Mouse (Mus musculus) neural tube, embryonic 15.5 days (tissue): ENCODE results near the gene Dip2a. TPM values are rescaled to one million over a fixed set of nuclear protein-coding genes. Genes with fewer than 3 reads are reported as not detected.

Source experiments
- ATAC-seq: fragments of 200-750 bp; cut with Nextera tagmentation; 2 replicates; pipeline ENCODE4 v1.8.0; 2017; ENCODE audit warnings: mild to moderate bottlenecking, moderate TSS enrichment, moderate library complexity; ENCODE audit not compliant: low FRiP score
- H3K27ac ChIP-seq: fragments of 300-500 bp; sonication (generic); replicated peaks from 2 replicates; pipeline ENCODE4 v1.5.1; 2015; ENCODE audit warnings: mild to moderate bottlenecking, inconsistent platforms
- H3K27me3 ChIP-seq: fragments of 300-500 bp; sonication (generic); replicated peaks from 2 replicates; pipeline ENCODE4 v1.6.1; 2015; ENCODE audit warnings: inconsistent platforms
- H3K36me3 ChIP-seq: fragments of 300-500 bp; sonication (generic); 2 replicates; pipeline ENCODE4 v1.6.1; 2015; ENCODE audit warnings: inconsistent platforms
- H3K4me1 ChIP-seq: fragments of 300-500 bp; sonication (generic); 2 replicates; pipeline ENCODE4 v1.6.1; 2015; ENCODE audit warnings: inconsistent platforms
- H3K4me2 ChIP-seq: fragments of 300-500 bp; sonication (generic); 2 replicates; pipeline ENCODE4 v1.6.1; 2015; ENCODE audit warnings: inconsistent platforms, mild to moderate bottlenecking, moderate library complexity
- H3K4me3 ChIP-seq: fragments of 300-500 bp; sonication (generic); replicated peaks from 2 replicates; pipeline ENCODE4 v1.5.1; 2015; ENCODE audit warnings: mild to moderate bottlenecking, inconsistent platforms
- H3K9ac ChIP-seq: fragments of 300-500 bp; sonication (generic); replicated peaks from 2 replicates; pipeline ENCODE4 v1.6.1; 2015; ENCODE audit warnings: mild to moderate bottlenecking, inconsistent platforms
- H3K9me3 ChIP-seq: fragments of 300-500 bp; sonication (generic); replicated peaks from 2 replicates; pipeline ENCODE4 v1.6.1; 2016; ENCODE audit warnings: inconsistent platforms
- WGBS: fragments of 180-500 bp; shearing (Covaris S2); methylation state at CpG from one replicate; pipeline ENCODE4 v1.1.7; 2015; ENCODE audit warnings: mixed read lengths; 5-methylcytosine and 5-hydroxymethylcytosine counted together
- polyA plus RNA-seq: library from polyadenylated mRNA; unstranded; fragments of >200 nt; fragmentation: Nextera tagmentation; extraction: Ambion mirVana; gene quantifications from 2 replicates; pipeline ENCODE4 v1.2.1, GENCODE M21; 2015

The Dip2a gene
- polyA plus RNA-seq, 1 experiment from 2014 or later, result 19.7 TPM

GRCm38 (mm10) chr10:76300133-76300532, 45.0 kb downstream of the Dip2a start:
- H3K27me3 ChIP-seq, result no peaks in the 10 kb centered on the region
- ATAC-seq, result no peak
- H3K4me3 ChIP-seq, result no peak overlapping the region
- H3K9me3 ChIP-seq, result no peaks in the 10 kb centered on the region
- no peak overlapping the region for H3K4me2 ChIP-seq
- peaks cover 79% of the 10 kb centered on the region for H3K36me3 ChIP-seq
- no peak overlapping the region for H3K9ac ChIP-seq
- WGBS, result 92% methylated on average over 5 of the region's 5 CpGs
- no peaks in the 10 kb centered on the region for H3K4me1 ChIP-seq
- no peak overlapping the region for H3K27ac ChIP-seq

GRCm38 (mm10) chr10:76293222-76293621, 51.9 kb downstream of the Dip2a start:
- Histone ChIP-seq H3K27me3 (no peaks in the 10 kb centered on the region), H3K4me1 (no peaks in the 10 kb centered on the region), H3K9ac (no peak overlapping the region), H3K4me2 (no peak overlapping the region), H3K9me3 (no peaks in the 10 kb centered on the region), H3K4me3 (no peak overlapping the region), H3K36me3 (peaks cover 94% of the 10 kb centered on the region), H3K27ac (no peak overlapping the region)
- WGBS, result 96% methylated on average over 4 of the region's 4 CpGs
- ATAC-seq, result no peak

GRCm38 (mm10) chr10:76289936-76290671, 55.0 kb downstream of the Dip2a start:
- ATAC-seq, result no peak
- Histone ChIP-seq H3K4me2 (no peak overlapping the region), H3K36me3 (peaks cover 96% of the 10 kb centered on the region), H3K4me1 (no peaks in the 10 kb centered on the region), H3K27me3 (no peaks in the 10 kb centered on the region), H3K4me3 (no peak overlapping the region), H3K9ac (no peak overlapping the region), H3K9me3 (no peaks in the 10 kb centered on the region), H3K27ac (no peak overlapping the region)
- WGBS, result 91% methylated on average over 3 of the region's 3 CpGs

- Histone ChIP-seq H3K4me2 (no peak overlapping the region), H3K4me3 (no peak overlapping the region), H3K27me3 (no peaks in the 10 kb centered on the region), H3K9ac (no peak overlapping the region), H3K4me1 (no peaks in the 10 kb centered on the region), H3K9me3 (no peaks in the 10 kb centered on the region), H3K36me3 (peaks cover 95% of the 10 kb centered on the region), H3K27ac (no peak overlapping the region)
- 89% methylated on average over 5 of the region's 5 CpGs for WGBS
- no peak for ATAC-seq
Observed at GRCm38 (mm10) chr10:76289052-76289451, 56.0 kb downstream of the Dip2a start.

GRCm38 (mm10) chr10:76288268-76288993, 56.7 kb downstream of the Dip2a start:
- no peak for ATAC-seq
- no peaks in the 10 kb centered on the region for H3K9me3 ChIP-seq
- H3K27me3 ChIP-seq, result no peaks in the 10 kb centered on the region
- no peak overlapping the region for H3K4me3 ChIP-seq
- H3K27ac ChIP-seq, result no peak overlapping the region
- H3K9ac ChIP-seq, result no peak overlapping the region
- H3K4me2 ChIP-seq, result no peak overlapping the region
- peaks cover 95% of the 10 kb centered on the region for H3K36me3 ChIP-seq
- WGBS, result 80% methylated on average over 11 of the region's 11 CpGs
- H3K4me1 ChIP-seq, result no peaks in the 10 kb centered on the region

GRCm38 (mm10) chr10:76278541-76279097, 66.5 kb downstream of the Dip2a start:
- Histone ChIP-seq H3K4me1 (no peaks in the 10 kb centered on the region), H3K4me2 (no peak overlapping the region), H3K36me3 (peaks cover 83% of the 10 kb centered on the region), H3K9me3 (no peaks in the 10 kb centered on the region), H3K9ac (no peak overlapping the region), H3K27me3 (no peaks in the 10 kb centered on the region), H3K4me3 (no peak overlapping the region), H3K27ac (no peak overlapping the region)
- no peak for ATAC-seq
- WGBS, result 79% methylated on average over 5 of the region's 5 CpGs

GRCm38 (mm10) chr10:76275256-76275655, 69.8 kb downstream of the Dip2a start:
- no peak for ATAC-seq
- Histone ChIP-seq H3K4me2 (no peak overlapping the region), H3K4me3 (no peak overlapping the region), H3K9me3 (no peaks in the 10 kb centered on the region), H3K9ac (no peak overlapping the region), H3K27me3 (no peaks in the 10 kb centered on the region), H3K36me3 (peaks cover 86% of the 10 kb centered on the region), H3K4me1 (no peaks in the 10 kb centered on the region), H3K27ac (no peak overlapping the region)
- 80% methylated on average over 10 of the region's 10 CpGs for WGBS

- ATAC-seq, result no peak
- no peak overlapping the region for H3K27ac ChIP-seq
- H3K4me3 ChIP-seq, result no peak overlapping the region
- H3K9ac ChIP-seq, result no peak overlapping the region
- H3K4me2 ChIP-seq, result no peak overlapping the region
- peaks cover 89% of the 10 kb centered on the region for H3K36me3 ChIP-seq
- no peaks in the 10 kb centered on the region for H3K4me1 ChIP-seq
- H3K27me3 ChIP-seq, result no peaks in the 10 kb centered on the region
- H3K9me3 ChIP-seq, result no peaks in the 10 kb centered on the region
- 55% methylated on average over 8 of the region's 8 CpGs for WGBS
Observed at GRCm38 (mm10) chr10:76271238-76271637, 73.9 kb downstream of the Dip2a start.

- Histone ChIP-seq H3K4me3 (no peak overlapping the region), H3K27ac (no peak overlapping the region), H3K9ac (no peak overlapping the region), H3K36me3 (peaks cover 34% of the 10 kb centered on the region), H3K4me2 (no peak overlapping the region), H3K9me3 (no peaks in the 10 kb centered on the region), H3K27me3 (no peaks in the 10 kb centered on the region), H3K4me1 (no peaks in the 10 kb centered on the region)
- ATAC-seq, result no peak
- WGBS, result 78% methylated on average over 4 of the region's 4 CpGs
Observed at GRCm38 (mm10) chr10:76262431-76262830, 82.7 kb downstream of the Dip2a start.

- 88% methylated on average over 3 of the region's 3 CpGs for WGBS
- ATAC-seq, result 0 out of 2 replicates have a peak, but pooled peaks have one; percentile 29
- Histone ChIP-seq H3K4me3 (no peak overlapping the region), H3K9ac (no peak overlapping the region), H3K4me1 (no peaks in the 10 kb centered on the region), H3K4me2 (no peak overlapping the region), H3K27me3 (no peaks in the 10 kb centered on the region), H3K36me3 (peaks cover 27% of the 10 kb centered on the region), H3K9me3 (no peaks in the 10 kb centered on the region), H3K27ac (no peak overlapping the region)
Observed at GRCm38 (mm10) chr10:76261447-76261846, 83.6 kb downstream of the Dip2a start.

GRCm38 (mm10) chr10:76260358-76261059, 84.6 kb downstream of the Dip2a start:
- 63% methylated on average over 11 of the region's 11 CpGs for WGBS
- peaks cover 18% of the 10 kb centered on the region for H3K36me3 ChIP-seq
- peaks cover 2% of the 10 kb centered on the region; the same call in 1 of the 2 replicates for H3K4me1 ChIP-seq
- H3K27ac ChIP-seq, result no peak overlapping the region
- ATAC-seq, result no peak
- no peak overlapping the region for H3K4me3 ChIP-seq
- no peak overlapping the region for H3K9ac ChIP-seq
- no peak overlapping the region for H3K4me2 ChIP-seq
- H3K27me3 ChIP-seq, result no peaks in the 10 kb centered on the region
- H3K9me3 ChIP-seq, result no peaks in the 10 kb centered on the region
